Mouse (Mus musculus) urinary bladder, postnatal 14 days (tissue): ENCODE data around the gene Foxp1.

Source experiments
- DNase-seq: peaks from one replicate; pipeline ENCODE4 v3.0.0; 2021; ENCODE audit warnings: low spot score

Foxp1 gene

DNA sequence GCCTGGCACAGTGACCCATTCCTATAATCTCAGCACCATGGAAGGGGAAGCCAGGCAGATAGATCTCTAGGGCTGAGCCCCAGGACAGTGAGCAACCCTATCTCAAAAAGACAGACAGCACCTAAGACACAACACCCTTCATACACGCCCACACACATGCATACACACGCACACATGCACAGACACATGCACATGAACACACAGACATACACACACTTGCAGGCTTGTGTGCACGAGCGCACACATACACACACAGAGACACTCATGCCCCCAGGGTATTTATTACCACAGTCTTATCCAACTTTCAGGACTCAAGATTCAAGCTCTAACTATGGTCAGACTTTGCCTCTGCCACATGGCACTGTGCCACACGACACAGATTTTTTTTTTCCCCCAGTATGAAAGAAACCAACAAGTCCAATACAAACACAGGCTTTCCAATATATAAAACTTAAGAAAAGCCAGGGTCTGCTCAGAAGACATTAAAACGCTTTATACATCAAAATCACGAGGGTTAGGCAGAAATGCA is 38.3 kb downstream of the Foxp1 start:
- no peak for DNase-seq

DNA sequence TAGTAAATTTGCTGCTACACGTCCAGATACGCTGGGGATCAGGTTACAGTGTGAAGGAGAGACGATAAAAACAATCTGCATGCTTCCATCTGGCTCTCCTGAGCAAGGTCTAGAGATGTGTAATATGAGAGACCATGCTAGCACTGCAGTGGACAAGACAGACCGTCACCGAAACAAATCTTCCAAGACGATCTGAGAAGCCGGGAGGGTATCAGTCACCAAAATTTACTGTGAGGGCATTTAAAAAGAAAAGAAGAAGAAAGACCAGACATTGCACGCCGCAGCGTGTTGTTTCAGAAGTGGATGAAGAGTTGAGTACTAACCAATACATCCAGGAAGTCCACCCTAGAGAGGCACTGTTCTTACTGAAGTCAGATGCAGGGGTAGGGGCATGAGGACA is 39.0 kb downstream of the Foxp1 start:
- no peak for DNase-seq

DNA sequence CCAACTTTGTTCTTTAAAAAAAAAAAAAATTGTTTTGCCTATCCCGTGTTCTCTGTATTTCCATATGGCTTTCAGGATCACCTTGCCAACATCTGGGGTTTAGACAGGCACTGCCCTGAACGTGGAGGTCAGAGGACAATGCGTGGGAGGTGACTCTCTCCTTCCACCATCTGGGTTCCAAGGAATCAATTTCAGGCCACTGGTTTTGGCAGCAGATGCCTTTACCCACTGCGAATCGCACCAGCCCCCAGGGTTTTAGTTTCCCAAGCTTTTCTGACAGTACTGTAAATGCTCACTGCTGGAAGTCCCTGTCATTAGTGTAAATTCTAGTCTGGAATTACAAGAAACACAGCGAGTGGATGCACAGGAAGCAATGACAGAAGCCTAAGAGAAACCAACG is 41.0 kb downstream of the Foxp1 start:
- no peak for DNase-seq

DNA sequence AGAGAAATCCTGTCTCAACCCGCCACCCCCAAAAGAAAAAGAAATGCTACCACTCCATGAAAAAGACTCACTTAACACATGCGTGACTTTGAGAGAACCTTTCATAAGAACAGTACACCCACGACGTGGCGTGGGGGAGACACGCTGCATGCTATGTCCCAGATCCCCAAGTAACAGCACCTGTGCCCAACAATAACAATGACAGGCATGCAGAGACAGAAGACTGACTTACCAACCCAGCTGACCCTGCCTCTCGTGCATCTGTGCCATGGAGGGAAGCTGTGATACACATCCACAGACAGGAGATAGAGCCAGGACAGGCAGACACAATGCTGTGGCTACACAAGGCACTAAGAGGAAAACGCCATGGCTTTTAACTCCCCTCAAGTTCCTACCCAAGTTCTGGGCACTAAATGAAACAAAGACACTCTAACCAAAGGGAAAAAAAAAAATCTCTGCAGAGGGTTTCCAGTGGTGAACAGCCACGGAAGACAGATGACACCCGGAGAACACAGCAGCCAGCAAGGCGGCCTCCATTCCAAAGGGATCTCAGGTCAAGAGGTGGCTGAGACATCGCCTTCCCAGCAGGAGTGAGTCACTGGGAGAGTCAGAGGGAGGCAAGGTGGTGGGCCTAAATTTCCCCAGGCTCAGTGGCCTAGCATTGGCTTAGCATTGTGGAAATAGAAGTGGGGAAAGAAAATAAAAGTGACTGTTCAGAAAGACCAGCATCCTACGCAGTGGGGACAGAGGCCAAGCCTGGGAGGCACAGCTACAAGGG is 43.5 kb downstream of the Foxp1 start:
- DNase-seq: no peak

DNA sequence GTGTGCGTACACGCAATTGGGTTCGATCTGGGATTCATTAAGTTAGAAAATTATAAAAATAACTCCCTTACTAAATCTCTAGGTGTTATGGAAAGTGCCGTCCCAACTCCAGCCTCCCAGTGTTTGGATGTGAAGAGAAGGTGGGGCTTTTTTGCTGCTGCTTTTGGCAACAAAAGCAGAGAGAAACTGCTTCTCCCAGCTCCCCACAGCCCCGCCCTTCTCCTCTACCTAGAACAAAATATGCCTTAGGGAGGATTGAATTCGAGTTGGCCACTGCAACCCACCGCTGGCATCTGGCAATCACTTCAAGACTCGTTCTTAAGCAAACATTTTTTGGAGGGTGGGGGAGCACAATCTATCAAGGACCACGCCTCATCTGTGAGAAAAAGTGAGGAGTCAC is 47.5 kb downstream of the Foxp1 start:
- DNase-seq: no peak

DNA sequence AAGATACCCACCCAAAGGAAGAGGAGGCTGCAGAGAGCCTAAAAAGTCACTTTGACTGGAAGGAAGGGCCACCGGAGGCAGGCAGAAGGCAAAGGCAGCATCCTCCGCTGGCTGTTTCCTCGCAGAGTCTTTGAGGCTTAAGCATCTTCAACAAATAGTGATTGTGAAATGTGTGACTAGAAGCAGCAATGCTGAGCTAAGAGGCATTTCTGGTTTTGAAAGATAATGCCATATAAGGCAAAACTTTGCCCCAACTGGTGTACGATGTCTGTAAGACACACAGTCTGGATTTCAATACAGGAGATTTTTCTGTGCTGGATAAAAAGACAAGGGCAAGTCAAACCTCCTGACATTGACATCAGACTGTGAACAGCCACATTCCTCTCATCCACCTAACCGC is 51.6 kb downstream of the Foxp1 start:
- DNase-seq: no peak

DNA sequence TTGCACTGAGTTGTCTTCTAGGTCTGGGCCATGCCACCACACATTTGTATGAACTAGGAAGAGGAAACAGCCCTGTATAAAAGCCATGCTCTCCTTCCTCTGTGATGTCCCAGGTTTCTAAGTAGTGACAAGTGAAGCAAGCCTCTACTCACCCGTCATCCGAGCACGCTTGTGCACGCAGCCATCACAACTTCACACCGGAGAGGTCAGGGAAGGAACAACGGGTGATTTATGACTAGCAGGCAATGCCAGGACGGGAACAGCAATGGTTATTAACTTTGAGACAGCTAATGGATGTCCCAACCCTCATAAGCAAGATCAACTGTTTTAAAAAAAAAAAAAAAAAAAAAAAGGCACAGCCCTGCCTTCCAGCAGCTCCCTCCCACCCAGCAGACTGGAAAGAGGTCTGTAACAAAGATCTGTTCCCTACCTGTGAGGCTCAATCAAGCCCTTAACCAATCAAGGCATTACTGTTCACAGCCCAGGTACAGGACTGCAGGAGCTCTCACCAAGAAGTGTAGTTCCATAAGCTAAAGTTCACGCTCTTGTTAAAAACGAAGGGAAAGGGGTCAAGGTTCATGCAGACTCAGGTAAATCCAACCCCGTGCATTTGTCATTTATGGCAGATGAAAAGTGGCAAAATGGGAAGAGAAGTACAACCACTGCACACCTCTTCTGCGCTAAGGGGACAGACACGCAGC is 53.2 kb downstream of the Foxp1 start:
- no peak for DNase-seq

DNA sequence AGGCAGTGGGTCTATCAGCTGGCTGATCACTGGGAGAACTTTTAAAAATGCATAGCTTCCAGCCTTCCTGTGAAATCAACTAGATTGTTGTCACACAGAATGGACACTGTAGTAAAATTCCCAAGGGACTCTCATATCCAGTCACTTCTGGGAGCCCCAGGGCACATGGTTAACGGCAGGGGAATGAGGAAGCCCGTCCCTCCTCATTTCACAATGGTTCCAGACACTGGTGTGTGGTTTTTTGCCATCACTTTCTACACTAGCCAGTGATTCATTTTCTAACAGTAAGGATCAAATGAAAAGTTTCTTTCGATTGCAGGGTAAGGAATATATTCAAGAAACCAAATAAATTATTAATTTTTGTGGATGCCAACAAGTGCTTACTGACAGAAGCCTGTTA is 54.7 kb downstream of the Foxp1 start:
- DNase-seq: no peak

DNA sequence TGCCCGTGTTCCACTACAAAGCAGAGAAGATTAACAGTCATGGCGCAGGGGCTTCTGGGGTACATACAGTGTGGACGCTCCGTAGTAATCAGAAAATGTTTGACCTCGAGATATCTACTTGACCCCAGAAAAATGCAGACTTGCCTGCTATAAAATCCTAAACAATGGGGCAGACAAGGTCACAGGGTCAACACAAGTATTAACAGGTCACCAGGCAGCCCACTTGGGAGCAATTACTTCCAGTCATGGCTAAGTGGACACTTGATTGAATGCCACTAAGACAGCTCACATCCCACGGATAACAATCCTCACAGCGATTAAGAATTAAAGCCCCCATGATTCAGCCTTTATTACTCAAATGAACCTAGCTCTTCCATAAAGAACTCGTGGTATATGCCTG is 55.4 kb downstream of the Foxp1 start:
- DNase-seq: no peak

DNA sequence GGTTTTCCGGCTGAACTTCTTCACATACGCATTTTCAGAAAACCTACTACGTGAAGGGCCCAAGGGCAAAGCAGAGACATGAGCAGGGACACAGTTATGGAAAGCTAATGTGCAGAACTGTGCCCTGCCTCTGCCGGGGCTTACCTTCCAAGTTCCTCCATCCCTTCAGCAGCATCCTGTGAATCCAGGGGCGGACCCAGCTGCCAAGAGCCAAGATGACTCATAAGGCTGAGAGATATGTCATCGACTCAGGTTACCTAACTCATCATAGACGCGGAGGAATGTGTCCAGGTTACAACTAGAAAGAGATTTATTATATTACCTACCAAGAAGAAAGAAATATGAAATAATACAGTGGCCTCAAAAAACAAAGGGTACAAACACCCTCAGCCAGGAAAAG is 56.2 kb downstream of the Foxp1 start:
- no peak for DNase-seq

DNA sequence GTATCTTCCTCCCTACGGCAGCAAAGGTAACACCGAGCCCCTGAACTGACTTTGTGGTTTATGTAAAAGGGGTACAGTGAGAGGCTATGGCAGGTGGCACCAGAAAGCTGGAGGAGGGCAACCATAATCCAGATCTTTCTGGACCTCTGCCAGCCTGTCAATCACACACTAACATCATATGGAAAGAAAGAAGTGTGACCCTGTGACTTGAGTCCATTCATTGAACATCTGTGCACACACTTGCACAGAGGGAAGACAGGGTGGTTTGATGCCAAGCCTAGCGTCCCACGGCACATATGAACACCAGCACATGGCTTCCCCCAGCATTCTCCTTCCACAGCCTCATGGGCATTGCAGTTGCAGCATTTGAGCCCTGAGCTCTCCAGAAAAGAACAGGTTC is 58.1 kb downstream of the Foxp1 start:
- no peak for DNase-seq

DNA sequence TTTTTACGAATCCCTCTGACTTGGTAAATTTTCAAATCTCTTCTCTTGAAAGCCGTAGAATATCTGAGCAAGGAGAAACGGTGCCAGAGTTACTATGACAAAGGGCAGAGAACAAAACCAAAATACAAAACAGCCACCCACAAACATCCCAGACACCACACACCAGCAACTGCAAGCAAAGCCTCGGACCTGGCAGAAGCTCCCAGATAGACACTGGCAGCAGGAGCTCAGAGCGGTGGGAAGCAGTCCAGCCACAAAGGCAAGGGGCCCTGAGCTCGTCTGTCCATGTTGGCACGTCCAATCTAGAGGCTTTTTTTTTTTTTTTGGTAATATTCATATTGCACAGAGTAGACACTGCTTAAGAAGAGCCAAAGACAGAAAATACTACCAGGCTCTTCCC is 58.6 kb downstream of the Foxp1 start:
- no peak for DNase-seq

DNA sequence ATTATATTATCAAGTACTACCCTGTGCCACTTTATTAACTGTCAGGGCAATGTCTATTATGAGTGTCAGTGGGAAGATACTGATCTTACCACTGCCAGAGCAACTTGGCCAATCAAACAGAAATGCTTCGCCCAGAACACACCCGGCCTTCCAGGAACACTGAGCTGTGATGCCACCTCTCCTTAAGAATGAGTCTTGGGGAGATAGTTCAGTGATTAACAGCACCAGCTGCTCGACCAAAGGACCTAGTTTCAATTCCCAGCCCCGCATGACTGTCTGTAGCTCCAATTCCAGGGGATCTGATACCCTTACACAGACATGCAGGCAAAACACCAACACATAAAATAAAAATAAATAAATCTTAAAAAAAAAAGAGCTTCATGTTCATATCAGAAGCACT is 63.7 kb downstream of the Foxp1 start:
- no peak for DNase-seq

DNA sequence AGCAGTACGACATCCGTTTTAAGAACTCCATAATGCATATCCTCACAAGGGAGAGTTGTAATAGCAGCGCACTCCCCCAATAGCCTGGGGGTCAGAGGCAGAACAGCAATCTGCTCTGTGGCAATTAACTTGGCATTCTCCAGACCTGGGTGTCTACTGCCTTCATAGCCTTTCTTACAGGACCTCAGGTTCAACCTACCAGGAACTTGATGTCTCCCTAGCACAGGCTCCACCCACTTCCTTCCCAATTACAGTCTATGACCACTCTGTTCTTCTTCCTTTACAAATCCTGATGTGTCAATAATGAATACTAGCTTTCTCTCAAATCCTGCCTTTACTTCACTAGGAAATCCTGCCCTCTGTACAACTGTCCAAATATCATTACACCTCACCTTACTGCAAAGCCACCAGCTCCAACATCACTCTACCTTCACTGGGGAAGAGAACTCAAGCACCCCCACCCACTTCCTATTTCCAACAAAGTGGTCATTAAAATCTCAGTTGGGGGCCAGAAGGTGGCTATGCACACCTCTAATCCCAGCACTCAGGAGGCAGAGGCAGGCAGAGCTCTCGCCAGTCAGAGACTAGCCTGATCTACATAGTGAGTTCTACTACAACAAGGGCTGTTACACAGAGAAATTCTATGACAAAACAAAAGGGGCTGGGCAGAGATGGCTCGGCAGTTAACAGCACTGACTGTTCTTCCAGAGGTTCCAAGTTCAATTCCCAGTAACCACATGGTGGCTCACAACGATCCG is 68.6 kb downstream of the Foxp1 start:
- no peak for DNase-seq

DNA sequence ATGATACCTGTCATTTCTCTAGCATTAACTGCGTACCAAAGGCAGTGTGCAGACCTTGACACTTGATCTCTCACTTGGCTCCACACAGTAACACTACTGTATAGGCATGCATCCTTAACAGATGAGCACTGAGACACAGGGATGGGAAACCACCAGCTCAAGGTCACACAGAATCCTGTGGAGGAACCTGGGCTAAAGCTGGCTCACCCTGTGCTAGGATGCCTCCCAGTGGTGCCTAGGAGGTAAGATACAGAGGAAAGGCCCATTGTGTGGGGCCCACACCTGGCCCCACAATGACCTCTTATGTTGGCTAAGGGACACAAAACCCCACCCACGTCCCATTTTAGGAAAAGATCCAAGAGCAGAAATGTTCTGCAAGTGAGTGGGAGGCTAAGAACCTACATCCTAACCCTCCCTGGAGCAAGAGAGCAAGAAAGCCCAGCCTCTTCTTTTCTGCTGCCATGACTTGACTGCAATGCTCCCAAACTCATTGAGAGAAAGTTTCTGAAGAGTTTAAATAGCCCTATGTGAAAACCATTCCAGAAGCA is 69.8 kb downstream of the Foxp1 start:
- DNase-seq: no peak

DNA sequence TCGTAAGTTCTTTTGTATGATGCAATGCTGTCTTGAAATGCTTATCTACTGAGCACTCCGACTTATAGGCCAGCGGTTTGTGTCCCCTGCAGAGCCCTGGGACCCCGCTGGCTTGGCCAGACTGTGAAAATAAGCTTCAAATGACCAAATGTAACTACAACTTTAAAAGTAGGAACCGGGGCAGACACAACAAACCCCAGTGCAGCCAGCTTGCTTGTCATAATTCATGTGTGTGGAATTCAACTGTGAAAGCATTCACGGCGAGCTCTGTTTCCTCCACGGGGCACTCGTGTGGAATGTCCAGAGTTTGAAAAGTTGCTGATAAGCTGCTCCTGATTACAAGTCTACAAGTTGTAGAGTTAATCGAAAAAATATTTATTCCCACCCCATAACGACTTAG is 71.0 kb downstream of the Foxp1 start:
- no peak for DNase-seq

DNA sequence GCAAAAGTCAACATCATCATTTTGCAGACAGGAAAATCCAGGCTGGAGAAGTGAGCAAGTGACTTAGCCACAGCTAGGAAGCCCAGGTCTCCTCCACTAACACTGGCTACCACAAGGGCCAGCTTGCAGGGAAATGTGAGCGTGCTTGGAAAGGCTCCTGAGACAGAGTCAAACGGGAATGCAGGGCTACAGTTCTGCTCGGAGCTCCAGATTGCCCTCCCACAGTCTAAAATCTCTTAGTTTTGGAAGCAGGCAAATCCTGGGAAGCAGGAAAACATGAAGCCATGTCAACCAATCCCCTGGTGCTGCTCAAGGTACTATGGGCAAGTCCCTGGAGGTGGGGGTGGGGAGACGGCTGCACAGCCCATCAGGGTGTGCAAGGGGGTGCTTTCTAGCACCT is 75.1 kb downstream of the Foxp1 start:
- DNase-seq: no peak

DNA sequence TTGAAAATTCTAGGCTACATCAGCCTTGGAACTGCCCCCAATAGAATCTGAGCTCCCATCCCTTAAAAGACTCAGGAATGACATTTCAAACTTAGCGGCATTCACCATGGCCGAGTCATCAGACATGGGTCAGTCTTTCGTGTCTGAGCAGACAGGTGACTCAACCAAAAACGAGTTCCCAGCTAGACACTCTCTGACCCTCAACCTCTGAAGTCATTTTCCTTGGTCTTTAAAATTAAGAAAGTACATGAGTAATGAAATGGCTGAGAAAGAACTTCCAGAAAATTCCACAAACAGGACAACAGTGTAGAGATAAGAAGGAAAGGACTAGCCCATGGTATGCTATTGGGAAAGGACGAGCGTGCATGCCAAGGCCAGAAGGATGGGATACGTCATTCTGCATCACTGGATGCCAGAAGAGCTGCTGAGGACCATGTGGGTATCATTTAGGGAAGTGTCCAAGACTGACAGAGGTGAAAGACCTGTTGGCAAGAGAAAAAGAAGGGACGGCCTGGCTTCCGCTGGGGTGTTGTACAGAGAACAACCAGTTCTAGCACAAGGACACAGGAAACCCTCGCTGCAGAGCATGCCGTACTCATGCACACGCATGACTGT is 75.6 kb downstream of the Foxp1 start:
- DNase-seq: no peak

DNA sequence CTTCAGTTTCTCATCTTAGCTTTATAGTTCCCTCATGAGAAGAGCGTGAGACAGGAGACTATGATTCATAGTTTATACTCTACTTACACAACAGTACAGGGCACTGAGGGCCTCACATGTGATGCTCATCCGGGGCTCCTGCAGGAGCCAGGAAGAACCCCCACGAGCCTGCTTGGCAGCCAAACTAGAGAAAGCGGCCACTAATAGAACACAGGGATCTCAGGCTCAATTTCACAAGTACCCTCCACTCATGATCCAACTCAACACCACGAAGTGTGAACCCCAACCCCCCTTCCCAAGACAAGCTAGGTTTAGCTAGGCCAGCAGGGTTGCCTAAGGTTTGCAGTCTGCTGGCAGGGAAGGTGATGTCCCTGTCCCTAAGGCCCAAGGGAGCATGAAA is 79.1 kb downstream of the Foxp1 start:
- DNase-seq: no peak

DNA sequence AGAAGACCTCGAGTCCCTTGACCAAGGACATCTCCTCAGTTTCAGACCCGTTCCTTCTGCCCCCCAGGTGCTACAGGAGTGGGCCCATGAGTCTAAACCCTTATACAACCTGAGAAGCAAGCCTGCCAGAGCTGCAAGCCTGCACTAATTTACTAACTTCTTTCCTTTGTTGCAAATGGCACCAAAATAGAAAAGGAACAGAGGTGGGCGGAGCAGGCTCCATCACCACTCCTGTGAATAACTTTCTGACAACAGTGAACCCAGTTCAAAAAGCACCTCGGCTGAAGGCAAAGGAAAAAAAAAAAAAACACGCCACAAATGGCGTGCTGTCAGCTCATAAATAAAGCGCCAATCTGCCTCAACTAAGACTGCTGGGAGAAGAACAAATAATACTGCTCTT is 81.4 kb downstream of the Foxp1 start:
- DNase-seq: no peak

DNA sequence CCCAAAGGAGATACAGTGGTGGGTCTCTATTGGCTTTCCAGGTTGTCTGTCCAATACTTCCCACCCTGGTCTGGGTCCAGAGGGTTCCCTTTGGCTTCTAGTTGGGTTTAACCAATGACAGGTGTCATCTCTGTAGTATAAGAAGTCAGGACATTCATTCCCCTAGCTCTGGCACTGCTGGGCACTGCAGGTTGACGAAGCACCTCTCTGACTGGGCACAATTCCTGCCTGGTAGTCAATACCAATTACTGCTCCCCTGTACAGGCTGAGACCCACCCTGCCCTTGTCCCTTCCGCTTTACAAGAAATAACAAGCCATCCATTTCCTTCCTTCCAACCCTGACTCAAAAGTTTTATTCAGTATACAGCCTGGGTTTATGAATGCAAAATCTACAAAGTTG is 81.9 kb downstream of the Foxp1 start:
- no peak for DNase-seq

DNA sequence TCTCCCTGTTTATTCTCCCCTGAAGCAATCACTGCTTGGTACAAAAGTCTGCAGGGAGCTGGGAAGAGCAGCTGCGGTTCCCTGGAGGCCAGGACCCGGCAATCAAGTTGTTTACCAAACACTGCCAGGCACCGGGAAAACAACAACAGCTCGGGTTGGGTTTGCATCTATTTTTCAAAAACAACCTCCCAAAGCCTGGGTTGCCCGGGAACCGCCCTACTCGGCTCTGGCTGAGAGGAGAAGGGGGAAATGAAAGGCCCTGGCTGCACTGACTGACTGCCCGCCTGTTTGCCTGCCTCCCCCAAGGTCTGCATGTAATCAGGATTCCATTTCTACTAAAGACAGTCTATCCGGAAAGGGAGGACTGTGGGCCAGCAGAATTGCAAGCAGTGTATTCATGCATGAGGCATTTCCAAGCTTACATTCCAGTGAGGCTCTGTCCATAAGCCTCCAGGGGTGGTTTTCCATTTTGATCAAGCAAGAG is 82.6 kb downstream of the Foxp1 start:
- peak; percentile 26 for DNase-seq
